21 mouse cellular contexts compared by ENCODE assay signal in genomic region chr3:85393395-85393794, GRCm38 (mm10).
DNase-seq lines count a peak whose midpoint lies in the region; ATAC-seq and TF ChIP-seq lines count a peak whose summit lies in the region.
"Had no signal": no experiment of that assay in that cellular context is flagged by ENCODE, and none has a peak within 500 bp of the region (broad histone marks: within the 10 kb centered on the region; RNA-seq: fewer than 3 reads in every experiment).

No protein-coding gene starts in this region.

- no peaks in the 10 kb centered on the region for H3K4me1 ChIP-seq in forebrain, embryonic 16.5 days (replicated peaks; ENCODE audit: control insufficient read depth, insufficient read depth, low read length)
- H3K4me1 ChIP-seq: embryonic facial prominence, embryonic 15.5 days; hindbrain, embryonic 15.5 days; limb, embryonic 12.5 days; midbrain, embryonic 12.5 days had no signal

- no peaks in the 10 kb centered on the region for H3K27me3 ChIP-seq in forebrain, embryonic 16.5 days (replicated peaks; ENCODE audit: control insufficient read depth, insufficient read depth, low read length)
- H3K27me3 ChIP-seq: embryonic facial prominence, embryonic 15.5 days; hindbrain, embryonic 15.5 days; limb, embryonic 12.5 days; midbrain, embryonic 12.5 days had no signal

- H3K9me3 ChIP-seq in forebrain, embryonic 16.5 days (ENCODE audit: control insufficient read depth, low read length), result peaks cover 3% of the 10 kb centered on the region
- H3K9me3 ChIP-seq: hindbrain, embryonic 15.5 days had no signal

- no peaks in the 10 kb centered on the region for H3K36me3 ChIP-seq in forebrain, embryonic 16.5 days (ENCODE audit: control insufficient read depth, insufficient read depth)
- H3K36me3 ChIP-seq: embryonic facial prominence, embryonic 15.5 days; hindbrain, embryonic 15.5 days; limb, embryonic 12.5 days; midbrain, embryonic 12.5 days had no signal

- 0 out of 2 replicates have a peak, but pooled peaks have one; percentile 13 for ATAC-seq in frontal cortex, adult (ENCODE audit: low TSS enrichment)
- no peak for ATAC-seq in forebrain, embryonic 16.5 days

- intact Hi-C loops in left cerebral cortex, adult 2 months (cut with DNase I), result loop anchor here (5.0 to 10.0 kb wide), 2 partner anchors 129 to 531 kb away; no protein-coding TSS in a partner anchor
- intact Hi-C loops in left cerebral cortex, postnatal 14 days (cut with DNase I), result no loop called here

- no peak for TF ChIP-seq CTCF in left cerebral cortex, adult 2 months (IDR thresholded peaks at IDR 0.05)

- no peak overlapping the region for H3K9ac ChIP-seq in forebrain, embryonic 16.5 days (replicated peaks; ENCODE audit: low read depth, low read length)
- H3K9ac ChIP-seq: embryonic facial prominence, embryonic 15.5 days; hindbrain, embryonic 15.5 days; limb, embryonic 12.5 days; liver, embryonic 14.5 days; midbrain, embryonic 12.5 days had no signal

- H3K4me2 ChIP-seq in forebrain, embryonic 16.5 days (ENCODE audit: low read length), result no peak overlapping the region
- H3K4me2 ChIP-seq: embryonic facial prominence, embryonic 15.5 days; hindbrain, embryonic 15.5 days; limb, embryonic 12.5 days; midbrain, embryonic 12.5 days had no signal

- DNase-seq in frontal cortex, postnatal 25 days (ENCODE audit: low spot score in 2 of 2), result no peak
- no peak for DNase-seq in left cerebral cortex, adult 2 months (ENCODE audit: extremely low spot score in 1 of 2, low spot score in 2 of 2)
- DNase-seq in left cerebral cortex, postnatal 14 days (ENCODE audit: low spot score in 2 of 2), result no peak
- peak; percentile 88 to 90 for DNase-seq in cerebellum, adult 18-20 months
- DNase-seq in cerebellum, postnatal 25 days, result peak; percentile 85 to 89
- DNase-seq in ovary, postnatal 14 days (ENCODE audit: low spot score), result no peak
- DNase-seq: adrenal gland, adult 2 months; heart, adult 2 months; heart, postnatal 36 days; kidney, adult 11 months; kidney, postnatal 10 days; right cerebral cortex, postnatal 25 days had no signal

- 94% methylated on average over 3 of the region's 3 CpGs for WGBS in forebrain, embryonic 16.5 days

- peak overlapping the region; percentile 85 for H3K27ac ChIP-seq in left cerebral cortex, adult 2 months
- H3K27ac ChIP-seq in forebrain, embryonic 16.5 days (ENCODE audit: low read length), result no peak overlapping the region
- H3K27ac ChIP-seq: embryonic facial prominence, embryonic 15.5 days; heart, adult 2 months; hindbrain, embryonic 15.5 days; layer of hippocampus, adult 2 months; limb, embryonic 12.5 days; liver, embryonic 14.5 days; midbrain, embryonic 12.5 days; stomach, postnatal 0 days had no signal

- no peak overlapping the region for H3K4me3 ChIP-seq in left cerebral cortex, adult 2 months
- no peak overlapping the region for H3K4me3 ChIP-seq in forebrain, embryonic 16.5 days (replicated peaks; ENCODE audit: low read length)
- H3K4me3 ChIP-seq: embryonic facial prominence, embryonic 15.5 days; heart, adult 2 months; hindbrain, embryonic 15.5 days; layer of hippocampus, adult 2 months; limb, embryonic 12.5 days; midbrain, embryonic 12.5 days had no signal

Comparison
In these comparisons a context has a peak if more than half of its experiments do, and no peak if none do; other contexts are left out.
1. DNase-seq: peak in cerebellum, adult 18-20 months (2 of 2) and cerebellum, postnatal 25 days (2 of 2); none in frontal cortex, postnatal 25 days (0 of 2), left cerebral cortex, adult 2 months (0 of 2), left cerebral cortex, postnatal 14 days (0 of 2) and ovary, postnatal 14 days (single experiment).